Mouse (Mus musculus) erythroblast, embryonic 14.5 days (primary cell): ENCODE results near the gene Fbn1.

Source experiments
- GATA1 ChIP-seq: IDR thresholded peaks from 2 replicates; pipeline ENCODE4 v1.6.1; 2012; ENCODE audit warnings: low read length, inconsistent platforms, mixed read lengths
- TAL1 ChIP-seq: IDR thresholded peaks from 3 replicates; pipeline ENCODE4 v1.6.1; 2012; ENCODE audit warnings: low read length, inconsistent platforms, mixed read lengths

DNA sequence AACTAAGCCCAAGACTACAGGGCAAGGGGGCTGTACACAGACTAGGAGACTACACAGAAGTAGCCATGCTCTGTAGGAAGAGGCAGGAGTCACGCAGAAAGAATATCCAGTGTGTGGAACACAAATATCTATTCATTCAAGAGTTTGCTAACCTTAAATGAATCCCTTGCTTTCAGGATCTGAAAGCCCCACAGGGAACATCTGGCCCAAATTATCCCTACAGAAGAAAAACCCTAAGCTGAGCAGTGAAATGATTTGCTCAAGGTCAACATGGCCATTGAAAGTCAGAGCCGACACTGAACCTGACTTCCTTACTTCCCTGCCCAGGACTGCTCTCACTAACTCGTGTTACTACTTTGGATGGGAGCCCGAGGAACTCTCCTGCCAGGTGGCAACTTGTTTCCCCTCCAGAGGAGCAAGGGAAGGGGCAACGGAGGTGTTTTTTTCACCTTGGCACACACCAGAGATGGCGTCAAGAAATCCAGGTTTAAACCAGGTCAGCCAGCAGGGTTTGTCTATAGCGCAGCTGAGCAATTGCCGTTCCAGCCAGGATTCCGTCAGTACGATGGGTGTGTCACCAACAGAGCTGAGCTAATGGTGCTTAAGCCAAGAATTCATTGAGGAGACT lies 78.9 kb downstream of the Fbn1 start:
- TF ChIP-seq GATA1 (no peak), TAL1 (no peak)
